Mouse (Mus musculus): Measurements from ENCODE around the gene Ptpra.

GRCm38 (mm10) chr2:130501556-130501955 lies 51.5 kb downstream of the Ptpra start:
- TF ChIP-seq POLR2A (IDR thresholded peaks at IDR 0.05; ENCODE audit: control insufficient read depth, extremely low read depth, insufficient read depth, low read length, poor library complexity) (no peak), CTCF (IDR thresholded peaks at IDR 0.05; ENCODE audit: borderline replicate concordance, control insufficient read depth, extremely low read depth, insufficient read depth, low read length, poor library complexity) (no peak)

All from thymus, adult 2 months (tissue).